In the genomic region with DNA sequence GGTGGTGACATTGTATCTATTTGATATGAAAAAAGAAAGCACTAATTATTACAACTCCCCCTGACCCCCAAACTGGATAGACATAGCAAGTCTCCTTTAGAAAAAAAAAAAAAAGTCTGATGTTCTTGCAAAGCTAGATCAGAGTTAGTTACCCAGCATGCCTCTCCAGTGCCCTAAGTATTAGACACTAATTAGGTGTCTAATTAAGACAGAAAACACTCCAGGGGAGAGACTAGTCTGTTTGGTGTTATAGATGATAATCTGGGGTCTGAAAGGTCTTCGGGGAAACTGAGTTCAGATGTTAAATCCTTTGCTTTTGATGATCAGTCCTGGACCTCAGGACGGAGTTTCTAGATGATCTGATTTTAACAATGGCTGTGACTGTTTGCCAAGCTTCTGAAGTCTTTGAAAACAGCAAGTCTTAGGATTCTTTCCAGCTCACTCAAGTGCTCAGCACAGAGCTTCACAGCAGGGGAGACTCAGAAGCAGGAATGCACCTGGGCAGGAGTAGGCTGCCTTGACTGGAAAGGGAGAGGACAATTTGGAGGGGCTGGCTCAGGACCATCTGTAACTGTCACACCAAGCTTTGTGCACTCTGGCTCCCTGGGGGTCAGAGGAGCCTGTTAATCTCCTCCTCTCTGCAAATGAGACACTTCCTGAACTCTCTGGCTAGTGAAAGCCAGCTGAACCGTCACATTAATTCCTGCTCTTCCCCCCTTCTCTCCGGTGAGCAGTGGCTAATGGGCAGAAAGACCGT, we compare ENCODE assay signal across 10 mouse cellular contexts.
A peak's percentile ranks its signal among the peaks of the same experiment; 100 is the strongest.
DNase-seq lines count a peak whose midpoint lies in the region; ATAC-seq lines count a peak whose summit lies in the region.
"Had no signal": no experiment of that assay in that cellular context is flagged by ENCODE, and none has a peak within 500 bp of the region (broad histone marks: within the 10 kb centered on the region; RNA-seq: fewer than 3 reads in every experiment).

No protein-coding gene starts in this region.

- H3K36me3 ChIP-seq in embryonic facial prominence, embryonic 11.5 days (replicated peaks; ENCODE audit: control insufficient read depth, insufficient read depth, low read depth, low read length), result no peaks in the 10 kb centered on the region
- no peaks in the 10 kb centered on the region for H3K36me3 ChIP-seq in limb, embryonic 11.5 days (ENCODE audit: control insufficient read depth, insufficient read depth, low read length)
- H3K36me3 ChIP-seq: embryonic facial prominence, embryonic 13.5 days; heart, embryonic 15.5 days; limb, embryonic 15.5 days had no signal

- 0 out of 2 replicates have a peak, but pooled peaks have one; percentile 36 for ATAC-seq in embryonic facial prominence, embryonic 11.5 days (replicated peaks; ENCODE audit: insufficient number of reproducible peaks, low FRiP score, low TSS enrichment, low read depth)
- no peak for ATAC-seq in limb, embryonic 11.5 days (ENCODE audit: insufficient number of reproducible peaks, low FRiP score, low TSS enrichment, low read depth)

- no peak overlapping the region for H3K9ac ChIP-seq in embryonic facial prominence, embryonic 11.5 days (replicated peaks; ENCODE audit: low read length)
- H3K9ac ChIP-seq in limb, embryonic 11.5 days (ENCODE audit: low read length), result no peak overlapping the region
- H3K9ac ChIP-seq: embryonic facial prominence, embryonic 13.5 days; heart, embryonic 15.5 days; limb, embryonic 15.5 days had no signal

- H3K4me2 ChIP-seq in embryonic facial prominence, embryonic 11.5 days (ENCODE audit: low read depth, low read length), result no peak overlapping the region
- no peak overlapping the region for H3K4me2 ChIP-seq in limb, embryonic 11.5 days (ENCODE audit: low read depth, severe bottlenecking)
- H3K4me2 ChIP-seq: embryonic facial prominence, embryonic 13.5 days; heart, embryonic 15.5 days; limb, embryonic 15.5 days had no signal

- no peak overlapping the region for H3K27ac ChIP-seq in embryonic facial prominence, embryonic 11.5 days (replicated peaks; ENCODE audit: low read depth, low read length)
- no peak overlapping the region for H3K27ac ChIP-seq in limb, embryonic 11.5 days (replicated peaks; ENCODE audit: low read depth, low read length)
- H3K27ac ChIP-seq: embryonic facial prominence, embryonic 13.5 days; heart, embryonic 15.5 days; limb, embryonic 15.5 days had no signal

- no peaks in the 10 kb centered on the region for H3K9me3 ChIP-seq in embryonic facial prominence, embryonic 11.5 days (replicated peaks; ENCODE audit: control insufficient read depth, low read length)
- H3K9me3 ChIP-seq in limb, embryonic 11.5 days (ENCODE audit: control insufficient read depth, low read length), result no peaks in the 10 kb centered on the region
- H3K9me3 ChIP-seq: embryonic facial prominence, embryonic 13.5 days; heart, embryonic 15.5 days; limb, embryonic 15.5 days had no signal

- intact Hi-C loops in heart, postnatal 25 days (cut with DNase I), result no loop called here

- under 1% methylated on average over 5 of the region's 5 CpGs for WGBS in embryonic facial prominence, embryonic 11.5 days
- WGBS in limb, embryonic 11.5 days, result 5% methylated on average over 5 of the region's 5 CpGs

- peaks cover 2% of the 10 kb centered on the region; the same call in 1 of the 2 replicates for H3K4me1 ChIP-seq in embryonic facial prominence, embryonic 11.5 days (ENCODE audit: control insufficient read depth, insufficient read depth, low read length)
- H3K4me1 ChIP-seq in limb, embryonic 11.5 days (ENCODE audit: control insufficient read depth, insufficient read depth, low read length), result peaks cover 5% of the 10 kb centered on the region; the same call in 1 of the 2 replicates

- DNase-seq in ES-CJ7 (ENCODE audit: low read depth, low spot score), result peak; percentile 53
- peak; percentile 31 for DNase-seq in WW6 (ENCODE audit: low read depth, low spot score)
- peak; percentile 31 for DNase-seq in embryonic facial prominence, embryonic 11.5 days (ENCODE audit: low spot score)
- DNase-seq in limb, embryonic 11.5 days (ENCODE audit: low spot score), result peak; percentile 32
- DNase-seq in left cerebral cortex, adult 18-20 months (ENCODE audit: low spot score in 2 of 2), result no peak
- no peak for DNase-seq in ovary, postnatal 10 days (ENCODE audit: low spot score)
- DNase-seq in heart, postnatal 25 days (ENCODE audit: low spot score), result no peak

- no peak overlapping the region for H3K4me3 ChIP-seq in embryonic facial prominence, embryonic 11.5 days (ENCODE audit: low read depth, low read length)
- H3K4me3 ChIP-seq in limb, embryonic 11.5 days (ENCODE audit: low read depth, low read length), result no peak overlapping the region
- H3K4me3 ChIP-seq: embryonic facial prominence, embryonic 13.5 days; heart, embryonic 15.5 days; limb, embryonic 15.5 days had no signal

- H3K27me3 ChIP-seq in embryonic facial prominence, embryonic 11.5 days (ENCODE audit: control insufficient read depth, insufficient read depth, low read length), result no peaks in the 10 kb centered on the region
- no peaks in the 10 kb centered on the region for H3K27me3 ChIP-seq in limb, embryonic 11.5 days (ENCODE audit: control insufficient read depth, insufficient read depth, low read length)
- H3K27me3 ChIP-seq: embryonic facial prominence, embryonic 13.5 days; heart, embryonic 15.5 days; limb, embryonic 15.5 days had no signal

Comparison
In these comparisons a context has a peak if more than half of its experiments do, and no peak if none do; other contexts are left out.
1. DNase-seq: peak in ES-CJ7 (single experiment), WW6 (single experiment), embryonic facial prominence, embryonic 11.5 days (single experiment) and limb, embryonic 11.5 days (single experiment); none in left cerebral cortex, adult 18-20 months (0 of 2), ovary, postnatal 10 days (single experiment) and heart, postnatal 25 days (single experiment).